Comparison of ENCODE assay signal across 8 mouse cellular contexts in genomic region chr11:43411413-43411812, GRCm38 (mm10). TPM values are rescaled to one million over a fixed set of nuclear protein-coding genes. Genes with fewer than 3 reads are reported as not detected.
DNase-seq lines count a peak whose midpoint lies in the region; TF ChIP-seq lines count a peak whose summit lies in the region.

No protein-coding gene starts in this region.

- TF ChIP-seq CTCF in ES-Bruce4 (IDR thresholded peaks at IDR 0.05; ENCODE audit: low read depth, low read length), result peak; percentile 17

- H3K9me3 ChIP-seq in ES-Bruce4 (replicated peaks; ENCODE audit: control insufficient read depth, insufficient read depth, low read length, poor library complexity, severe bottlenecking), result no peaks in the 10 kb centered on the region

- DNase-seq in adipocyte (ENCODE audit: low spot score), result peak; percentile 66
- peak; percentile 81 for DNase-seq in embryo, embryonic 10.5 days (ENCODE audit: low spot score)
- peak; percentile 29 to 59 for DNase-seq in gastrocnemius, postnatal 4 days (ENCODE audit: low spot score in 2 of 2)
- peak; percentile 41 for DNase-seq in layer of hippocampus, adult 9-10 months (ENCODE audit: low spot score)
- DNase-seq in lung, postnatal 10 days, result peak; percentile 82
- DNase-seq in right cerebral cortex, adult 18-20 months, result peak; percentile 54
- DNase-seq in urinary bladder, postnatal 14 days (ENCODE audit: low spot score), result peak; percentile 60

- no peak overlapping the region for H3K4me3 ChIP-seq in ES-Bruce4 (ENCODE audit: low read depth, low read length)

- H3K9ac ChIP-seq in ES-Bruce4 (ENCODE audit: low read depth, poor library complexity, severe bottlenecking), result no peak overlapping the region

- H3K27me3 ChIP-seq in ES-Bruce4 (ENCODE audit: control insufficient read depth, insufficient read depth, low read length, poor library complexity, severe bottlenecking), result no peaks in the 10 kb centered on the region

- H3K36me3 ChIP-seq in ES-Bruce4 (ENCODE audit: control insufficient read depth, insufficient read depth, low read length, poor library complexity, severe bottlenecking), result no peaks in the 10 kb centered on the region

- no peak for TF ChIP-seq EP300 in ES-Bruce4 (IDR thresholded peaks at IDR 0.05; ENCODE audit: insufficient read depth, low read depth, low read length)

- TF ChIP-seq POLR2A in ES-Bruce4 (IDR thresholded peaks at IDR 0.05; ENCODE audit: insufficient read depth, low read length), result no peak

- no peaks in the 10 kb centered on the region for H3K4me1 ChIP-seq in ES-Bruce4 (ENCODE audit: control insufficient read depth, insufficient read depth, low read length)

- H3K27ac ChIP-seq in ES-Bruce4 (ENCODE audit: insufficient read depth, low read length), result no peak overlapping the region

RNA-seq across cellular contexts. Expression of gene Pttg1, which starts 14.6 kb away (rescaled TPM):
- 200 and 202 TPM in 2 replicates for polyA plus RNA-seq in ES-Bruce4 (2011; ENCODE audit: insufficient read depth, insufficient read length, low read depth, missing spikeins)
- total RNA-seq in gastrocnemius, postnatal 4 days (2021), result 10 to 100 TPM; 25.7 to 25.9 TPM

RNA-seq across cellular contexts. Expression of gene Slu7, which starts 22.1 kb away (rescaled TPM):
- 50.7 and 51.1 TPM in 2 replicates for polyA plus RNA-seq in ES-Bruce4 (2011; ENCODE audit: insufficient read depth, insufficient read length, low read depth, missing spikeins)
- total RNA-seq in gastrocnemius, postnatal 4 days (2021), result 10 to 100 TPM; 32.7 to 35.5 TPM
